Mouse (Mus musculus): ENCODE measurements around the gene Best1.

GRCm38 (mm10) chr19:10000330-10000729, 1.1 kb downstream of the Best1 start:
- TF ChIP-seq CTCF (IDR thresholded peaks at IDR 0.05; ENCODE audit: low read depth), result peak; percentile 92
- no peak for TF ChIP-seq EP300 (optimal IDR thresholded peaks at IDR 0.05)
